Mouse (Mus musculus) brown adipose tissue, adult 24 weeks (tissue): ENCODE measurements around the gene Vmn2r36. TPM values are rescaled to one million over a fixed set of nuclear protein-coding genes. Genes with fewer than 3 reads are reported as not detected.
"Not testable (repeated sequence)": the region's sequence is repeated elsewhere in the genome, so short reads cannot be mapped to it uniquely, and the experiment has no call there.

ENCODE experiments used
- H3K27ac ChIP-seq: fragments of 200-500 bp; replicated peaks from 2 replicates; pipeline ENCODE4 v1.5.1; 2012; ENCODE audit warnings: low read depth, mild to moderate bottlenecking, low read length
- H3K4me1 ChIP-seq: fragments of 200-500 bp; 2 replicates; pipeline ENCODE4 v1.6.1; 2012; ENCODE audit warnings: low read length, mixed read lengths; ENCODE audit not compliant: control insufficient read depth, insufficient read depth, insufficient read length
- H3K4me3 ChIP-seq: fragments of 200-500 bp; 2 replicates; pipeline ENCODE4 v1.5.1; 2012; ENCODE audit warnings: low read depth, mild to moderate bottlenecking, low read length, moderate library complexity; ENCODE audit not compliant: insufficient read depth
- polyA plus RNA-seq: library from polyadenylated mRNA; stranded (reverse); fragments of >200 nt; gene quantifications from 2 replicates; pipeline ENCODE4 v1.2.4, GENCODE M21; 2012; ENCODE audit not compliant: missing spikeins, insufficient read depth, insufficient read length

The Vmn2r36 gene
- polyA plus RNA-seq: not detected in 2 replicates

DNA sequence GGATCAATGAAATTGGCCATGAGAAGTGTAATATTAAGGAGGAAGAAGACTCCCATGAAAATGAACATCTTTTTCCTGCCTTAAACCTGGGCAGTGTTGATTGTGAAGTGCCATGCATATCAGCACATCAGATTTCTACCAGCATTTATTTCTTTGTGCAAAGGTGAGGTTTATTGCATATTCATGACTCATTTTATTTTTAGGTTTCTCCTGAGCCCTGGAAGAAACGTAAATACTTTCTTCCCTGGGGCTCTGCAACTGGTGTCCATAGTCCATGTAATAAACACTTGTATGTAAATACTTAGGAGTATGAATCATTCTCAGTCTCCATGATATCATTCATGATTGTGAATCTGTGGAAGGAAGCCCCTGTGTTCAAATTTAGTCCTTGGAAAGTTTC lies at the start of gene Vmn2r36:
Gene Vmn2r36, minus strand, starts transcription at position 101 of the 400 bp plus-strand sequence.
- H3K27ac ChIP-seq, H3K4me1 ChIP-seq, H3K4me3 ChIP-seq: not testable (repeated sequence)

Other genes starting within 250 kb of the Vmn2r36 start
- gene Vmn2r34, start 213.0 kb downstream of the Vmn2r36 start, polyA plus RNA-seq: not detected in 2 replicates
- gene Vmn2r35, start 82.6 kb downstream of the Vmn2r36 start, polyA plus RNA-seq: not detected in 2 replicates